Mouse (Mus musculus): ENCODE measurements around the gene Uts2. TPM values are rescaled to one million over a fixed set of nuclear protein-coding genes. Genes with fewer than 3 reads are reported as not detected.

Uts2 gene
- polyA plus RNA-seq, 1 experiment, result not detected

DNA sequence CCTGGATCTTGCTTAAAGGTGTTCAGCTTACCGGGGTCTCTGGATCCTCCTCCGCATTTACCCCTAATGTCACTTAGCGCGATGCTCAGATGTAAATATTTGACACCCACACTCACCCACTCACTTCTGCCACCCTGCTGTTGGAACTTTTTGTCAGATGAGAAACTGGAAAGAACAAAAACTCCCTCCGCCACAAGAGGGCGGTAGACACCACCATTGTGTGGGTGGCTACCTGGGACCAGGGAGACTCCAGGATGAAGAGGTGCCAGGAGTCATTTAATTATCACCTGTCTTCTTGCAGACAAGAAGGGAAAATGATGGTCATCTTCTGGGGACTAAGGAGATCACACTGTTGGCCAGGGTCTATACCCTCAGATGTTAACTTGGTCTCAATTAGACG, 30.3 kb upstream of the Uts2 start:
- Histone ChIP-seq H3K36me3 (ENCODE audit: control insufficient read depth) (no peaks in the 10 kb centered on the region), H3K4me1 (ENCODE audit: control insufficient read depth) (peaks cover 6% of the 10 kb centered on the region), H3K4me3 (replicated peaks) (no peak overlapping the region), H3K27me3 (ENCODE audit: control insufficient read depth) (no peaks in the 10 kb centered on the region), H3K9me3 (ENCODE audit: control insufficient read depth, low read length) (no peaks in the 10 kb centered on the region)
- no peak for TF ChIP-seq TAL1 (IDR thresholded peaks at IDR 0.05; ENCODE audit: low read length)
- no peak for TF ChIP-seq GATA1 (IDR thresholded peaks at IDR 0.05; ENCODE audit: low read length)

DNA sequence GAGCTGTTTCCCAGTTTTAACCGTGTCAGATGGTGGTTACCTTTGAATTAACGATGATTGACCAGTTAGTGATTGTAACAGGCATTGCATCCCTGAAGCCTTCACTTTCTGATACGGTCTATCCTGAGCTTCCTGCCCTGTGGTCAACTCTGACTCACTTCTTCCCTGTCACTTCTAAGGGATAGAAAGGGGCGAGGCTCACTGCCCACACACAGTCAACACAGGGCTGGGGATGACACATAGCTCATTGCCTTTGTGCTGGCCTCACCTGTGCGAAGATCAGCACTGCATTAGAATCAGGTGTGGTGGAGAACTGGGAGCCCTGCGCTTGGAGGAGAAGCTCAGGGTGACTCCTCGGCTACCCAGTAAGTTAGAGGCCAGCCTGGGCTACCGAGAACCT, 27.9 kb upstream of the Uts2 start:
- no peaks in the 10 kb centered on the region for H3K36me3 ChIP-seq (ENCODE audit: control insufficient read depth)
- H3K4me3 ChIP-seq (replicated peaks), result no peak overlapping the region
- no peaks in the 10 kb centered on the region for H3K9me3 ChIP-seq (ENCODE audit: control insufficient read depth, low read length)
- H3K4me1 ChIP-seq (ENCODE audit: control insufficient read depth), result peaks cover 6% of the 10 kb centered on the region
- no peak for TF ChIP-seq GATA1 (IDR thresholded peaks at IDR 0.05; ENCODE audit: low read length)
- TF ChIP-seq TAL1 (IDR thresholded peaks at IDR 0.05; ENCODE audit: low read length), result no peak
- H3K27me3 ChIP-seq (ENCODE audit: control insufficient read depth), result no peaks in the 10 kb centered on the region

DNA sequence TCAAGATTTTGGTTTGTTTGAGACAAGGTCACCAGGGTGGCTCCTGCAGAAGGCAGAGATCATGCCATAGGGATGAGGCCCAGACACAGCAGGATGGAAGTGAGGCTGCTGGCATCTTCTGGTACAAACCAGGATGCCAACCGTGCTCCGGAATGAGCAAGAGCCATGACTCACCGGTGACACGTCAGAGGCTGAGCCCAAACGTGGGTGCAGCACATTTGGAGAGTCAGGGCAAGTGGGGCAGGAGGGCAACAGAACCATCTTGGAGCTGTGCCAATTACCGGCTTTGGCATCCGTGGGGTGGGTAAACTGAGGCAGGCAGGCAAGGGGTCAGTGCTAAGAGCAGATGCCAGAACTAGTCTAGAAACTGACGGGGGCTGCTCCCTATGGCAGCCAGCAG, 23.6 kb upstream of the Uts2 start:
- no peaks in the 10 kb centered on the region for H3K4me1 ChIP-seq (ENCODE audit: control insufficient read depth)
- no peak for TF ChIP-seq GATA1 (IDR thresholded peaks at IDR 0.05; ENCODE audit: low read length)
- TF ChIP-seq TAL1 (IDR thresholded peaks at IDR 0.05; ENCODE audit: low read length), result no peak
- H3K36me3 ChIP-seq (ENCODE audit: control insufficient read depth), result no peaks in the 10 kb centered on the region
- H3K9me3 ChIP-seq (ENCODE audit: control insufficient read depth, low read length), result no peaks in the 10 kb centered on the region
- H3K4me3 ChIP-seq (replicated peaks), result no peak overlapping the region
- no peaks in the 10 kb centered on the region for H3K27me3 ChIP-seq (ENCODE audit: control insufficient read depth)

DNA sequence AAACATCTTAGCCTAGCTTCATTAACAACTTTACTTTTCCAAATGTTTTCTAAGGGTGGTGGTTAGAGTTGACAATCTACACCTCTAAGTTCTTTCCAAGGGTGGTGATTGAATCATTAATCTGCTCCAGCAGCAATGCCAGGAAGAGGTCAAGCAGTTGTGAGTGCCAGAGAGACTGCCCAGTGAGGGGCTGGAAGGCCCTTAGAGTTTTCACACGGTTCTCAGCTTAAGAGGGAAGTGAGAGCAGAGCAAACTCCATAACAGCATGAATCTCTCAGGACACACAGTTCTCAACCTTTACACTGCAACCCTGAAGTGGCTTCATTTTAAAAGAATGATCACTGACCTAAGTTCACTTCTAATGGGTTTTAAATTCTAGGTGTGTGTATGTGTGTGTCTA, 21.8 kb upstream of the Uts2 start:
- no peaks in the 10 kb centered on the region for H3K9me3 ChIP-seq (ENCODE audit: control insufficient read depth, low read length)
- no peak overlapping the region for H3K4me3 ChIP-seq (replicated peaks)
- TF ChIP-seq TAL1 (IDR thresholded peaks at IDR 0.05; ENCODE audit: low read length) (no peak), GATA1 (IDR thresholded peaks at IDR 0.05; ENCODE audit: low read length) (no peak)
- no peaks in the 10 kb centered on the region for H3K4me1 ChIP-seq (ENCODE audit: control insufficient read depth)
- no peaks in the 10 kb centered on the region for H3K36me3 ChIP-seq (ENCODE audit: control insufficient read depth)
- H3K27me3 ChIP-seq (ENCODE audit: control insufficient read depth), result no peaks in the 10 kb centered on the region

DNA sequence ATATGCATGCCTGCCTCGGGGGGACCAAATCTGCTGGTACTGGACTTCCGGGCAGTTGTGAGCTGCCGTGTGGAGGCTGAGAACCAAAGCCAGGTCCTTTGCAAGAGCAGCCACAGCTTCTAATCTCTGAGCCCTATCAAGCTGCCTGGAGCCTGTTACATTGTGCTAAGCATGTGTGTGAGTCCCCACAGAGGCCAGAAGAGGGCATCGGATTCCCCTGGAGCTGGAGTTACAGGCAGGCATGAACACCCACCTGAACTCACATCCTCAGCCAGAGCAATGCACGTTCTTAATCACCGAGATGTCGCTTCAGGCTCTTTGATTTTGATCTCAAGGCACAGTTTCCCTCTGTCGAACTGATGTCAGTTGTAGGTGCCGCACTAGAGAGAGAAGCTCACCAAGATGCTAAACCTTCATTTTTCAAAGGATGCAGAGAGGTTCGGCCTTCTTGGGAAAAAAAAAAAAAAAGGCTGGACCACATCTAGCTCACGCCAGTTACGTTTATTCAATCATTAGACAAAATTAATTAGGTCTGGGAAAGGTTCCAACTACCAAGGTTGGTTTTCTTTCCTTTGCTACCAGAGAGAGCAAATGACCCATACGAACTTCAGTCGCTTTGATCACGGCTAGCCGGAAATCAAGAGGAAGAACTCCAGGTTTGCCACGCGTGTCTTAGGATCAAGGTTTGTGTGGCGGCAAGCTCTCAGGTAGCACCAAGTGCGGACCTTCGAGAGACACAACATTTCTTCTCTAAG, 18.6 kb upstream of the Uts2 start:
- Histone ChIP-seq H3K4me3 (replicated peaks) (no peak overlapping the region), H3K4me1 (ENCODE audit: control insufficient read depth) (no peaks in the 10 kb centered on the region), H3K27me3 (ENCODE audit: control insufficient read depth) (no peaks in the 10 kb centered on the region), H3K36me3 (ENCODE audit: control insufficient read depth) (no peaks in the 10 kb centered on the region), H3K9me3 (ENCODE audit: control insufficient read depth, low read length) (peaks cover 5% of the 10 kb centered on the region; the same call in 1 of the 2 replicates)
- TF ChIP-seq GATA1 (IDR thresholded peaks at IDR 0.05; ENCODE audit: low read length) (no peak), TAL1 (IDR thresholded peaks at IDR 0.05; ENCODE audit: low read length) (no peak)

DNA sequence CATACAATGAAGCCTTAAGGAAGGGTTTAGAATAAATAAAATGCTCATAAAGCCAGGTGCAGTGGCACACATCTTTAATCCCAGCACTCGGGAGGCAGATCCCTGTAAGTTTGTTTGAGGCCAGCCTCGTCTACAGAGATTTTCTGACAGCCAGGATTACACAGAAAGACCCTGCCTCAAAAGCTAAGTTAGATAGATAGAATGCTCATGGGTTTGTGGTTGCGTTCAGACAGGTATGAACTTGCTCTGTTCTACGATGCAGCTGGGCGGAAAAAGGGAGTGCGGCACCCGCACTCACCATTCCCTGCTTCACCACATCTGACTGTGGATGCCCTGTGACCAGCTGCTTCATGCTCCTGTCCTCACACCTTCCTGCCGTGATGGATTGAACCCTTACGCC, 17.4 kb upstream of the Uts2 start:
- no peaks in the 10 kb centered on the region for H3K4me1 ChIP-seq (ENCODE audit: control insufficient read depth)
- H3K27me3 ChIP-seq (ENCODE audit: control insufficient read depth), result no peaks in the 10 kb centered on the region
- no peak for TF ChIP-seq GATA1 (IDR thresholded peaks at IDR 0.05; ENCODE audit: low read length)
- no peak for TF ChIP-seq TAL1 (IDR thresholded peaks at IDR 0.05; ENCODE audit: low read length)
- H3K36me3 ChIP-seq (ENCODE audit: control insufficient read depth), result no peaks in the 10 kb centered on the region
- peaks cover 5% of the 10 kb centered on the region; the same call in 1 of the 2 replicates for H3K9me3 ChIP-seq (ENCODE audit: control insufficient read depth, low read length)
- no peak overlapping the region for H3K4me3 ChIP-seq (replicated peaks)

DNA sequence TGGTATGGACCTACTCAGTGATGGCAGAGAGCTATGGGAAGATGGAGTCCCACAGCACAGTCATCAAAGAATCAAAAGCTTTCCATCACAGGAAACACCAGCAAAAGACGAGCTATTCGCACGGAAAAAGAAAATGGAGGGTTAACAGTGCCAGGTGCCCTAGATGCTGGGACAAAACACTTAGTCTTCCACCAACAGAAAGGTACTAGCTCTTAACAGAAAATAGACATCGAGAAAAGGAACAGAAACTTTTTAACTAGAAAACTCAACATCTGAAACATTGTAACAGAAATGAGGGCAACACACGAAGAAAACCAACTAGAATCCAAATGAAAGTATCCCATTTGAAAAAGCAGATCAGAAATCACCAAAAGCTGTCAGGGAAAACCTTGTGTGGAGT, 16.7 kb upstream of the Uts2 start:
- no peak overlapping the region for H3K4me3 ChIP-seq (replicated peaks)
- no peaks in the 10 kb centered on the region for H3K36me3 ChIP-seq (ENCODE audit: control insufficient read depth)
- H3K27me3 ChIP-seq (ENCODE audit: control insufficient read depth), result no peaks in the 10 kb centered on the region
- peaks cover 5% of the 10 kb centered on the region; the same call in 1 of the 2 replicates for H3K9me3 ChIP-seq (ENCODE audit: control insufficient read depth, low read length)
- TF ChIP-seq GATA1 (IDR thresholded peaks at IDR 0.05; ENCODE audit: low read length) (no peak), TAL1 (IDR thresholded peaks at IDR 0.05; ENCODE audit: low read length) (no peak)
- H3K4me1 ChIP-seq (ENCODE audit: control insufficient read depth), result no peaks in the 10 kb centered on the region

DNA sequence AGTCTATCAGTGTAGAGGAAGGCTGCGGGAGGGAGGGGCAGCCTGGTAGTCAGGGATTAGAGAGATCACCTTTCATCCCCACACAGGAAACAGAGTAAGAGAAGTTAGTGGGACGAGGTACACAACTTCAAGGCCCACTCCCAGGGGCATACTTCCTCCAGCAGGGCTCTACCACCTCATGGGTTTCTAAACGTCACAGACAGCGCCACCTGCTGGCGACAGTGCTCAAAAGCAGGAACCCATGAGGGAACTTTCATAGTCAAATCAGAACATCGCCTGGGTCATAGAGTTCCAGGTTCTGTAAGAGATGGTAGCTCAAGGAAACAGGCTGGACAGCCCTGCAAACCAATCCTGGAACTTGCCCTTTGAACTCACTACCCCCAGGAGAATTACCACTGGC, 6.7 kb upstream of the Uts2 start:
- TF ChIP-seq TAL1 (IDR thresholded peaks at IDR 0.05; ENCODE audit: low read length), result no peak
- no peak for TF ChIP-seq GATA1 (IDR thresholded peaks at IDR 0.05; ENCODE audit: low read length)
- Histone ChIP-seq H3K9me3 (ENCODE audit: control insufficient read depth, low read length) (peaks cover 16% of the 10 kb centered on the region), H3K4me1 (ENCODE audit: control insufficient read depth) (no peaks in the 10 kb centered on the region)

DNA sequence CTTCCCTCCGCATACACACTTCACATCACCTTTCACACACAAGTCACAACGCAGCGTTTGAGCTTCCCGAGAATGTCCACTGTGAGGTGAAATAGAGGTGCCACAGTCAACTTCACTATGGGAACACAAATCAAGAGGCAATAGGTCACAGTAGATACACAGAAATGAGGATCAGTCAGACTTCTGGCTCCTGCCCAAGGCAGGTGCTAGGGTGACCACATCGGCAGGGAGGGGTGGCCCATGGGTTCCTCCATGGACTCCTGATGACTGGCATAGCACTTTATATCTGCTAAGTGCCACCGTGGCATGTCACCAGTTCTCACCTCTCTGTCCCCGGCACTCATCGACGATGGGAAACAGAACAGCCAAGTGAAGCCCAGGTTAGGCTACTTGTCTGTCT, 1.7 kb downstream of the Uts2 start:
- Histone ChIP-seq H3K36me3 (ENCODE audit: control insufficient read depth) (no peaks in the 10 kb centered on the region), H3K27me3 (ENCODE audit: control insufficient read depth) (no peaks in the 10 kb centered on the region)
- no peak for TF ChIP-seq GATA1 (IDR thresholded peaks at IDR 0.05; ENCODE audit: low read length)
- no peak for TF ChIP-seq TAL1 (IDR thresholded peaks at IDR 0.05; ENCODE audit: low read length)

More for the DNA sequence above, 6.7 kb upstream of the Uts2 start:
- H3K27me3 ChIP-seq (ENCODE audit: control insufficient read depth), result no peaks in the 10 kb centered on the region
- no peaks in the 10 kb centered on the region for H3K36me3 ChIP-seq (ENCODE audit: control insufficient read depth)
- no peak overlapping the region for H3K4me3 ChIP-seq (replicated peaks)

DNA sequence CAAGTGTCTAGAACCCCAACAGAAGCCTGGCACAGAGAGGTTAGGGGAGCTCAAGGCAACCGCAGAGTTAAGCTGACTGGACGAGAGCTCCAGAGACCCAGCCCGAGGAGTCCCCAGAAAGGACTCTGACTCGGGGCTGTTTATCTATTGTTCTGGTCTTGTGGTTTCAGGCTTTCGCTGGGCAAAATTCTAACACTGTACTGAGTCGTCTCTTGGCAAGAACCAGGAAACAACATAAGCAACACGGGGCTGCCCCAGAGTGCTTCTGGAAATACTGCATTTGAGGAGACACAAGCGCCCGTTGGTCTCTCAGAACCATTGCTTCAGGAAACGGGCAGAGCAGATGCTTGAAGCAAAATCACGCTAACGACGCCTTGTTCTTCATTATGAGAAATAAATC, 4.5 kb downstream of the Uts2 start:
- no peak overlapping the region for H3K4me3 ChIP-seq (replicated peaks)
- no peaks in the 10 kb centered on the region for H3K4me1 ChIP-seq (ENCODE audit: control insufficient read depth)
- no peaks in the 10 kb centered on the region for H3K9me3 ChIP-seq (ENCODE audit: control insufficient read depth, low read length)
- no peaks in the 10 kb centered on the region for H3K27me3 ChIP-seq (ENCODE audit: control insufficient read depth)
- TF ChIP-seq GATA1 (IDR thresholded peaks at IDR 0.05; ENCODE audit: low read length), result no peak
- no peak for TF ChIP-seq TAL1 (IDR thresholded peaks at IDR 0.05; ENCODE audit: low read length)
- H3K36me3 ChIP-seq (ENCODE audit: control insufficient read depth), result no peaks in the 10 kb centered on the region; the same call in 1 of the 2 replicates

More for the DNA sequence above, 1.7 kb downstream of the Uts2 start:
- Histone ChIP-seq H3K9me3 (ENCODE audit: control insufficient read depth, low read length) (no peaks in the 10 kb centered on the region), H3K4me1 (ENCODE audit: control insufficient read depth) (no peaks in the 10 kb centered on the region), H3K4me3 (replicated peaks) (no peak overlapping the region)
